Mouse (Mus musculus): ENCODE results near the gene Slc25a10.

Gene Slc25a10

DNA sequence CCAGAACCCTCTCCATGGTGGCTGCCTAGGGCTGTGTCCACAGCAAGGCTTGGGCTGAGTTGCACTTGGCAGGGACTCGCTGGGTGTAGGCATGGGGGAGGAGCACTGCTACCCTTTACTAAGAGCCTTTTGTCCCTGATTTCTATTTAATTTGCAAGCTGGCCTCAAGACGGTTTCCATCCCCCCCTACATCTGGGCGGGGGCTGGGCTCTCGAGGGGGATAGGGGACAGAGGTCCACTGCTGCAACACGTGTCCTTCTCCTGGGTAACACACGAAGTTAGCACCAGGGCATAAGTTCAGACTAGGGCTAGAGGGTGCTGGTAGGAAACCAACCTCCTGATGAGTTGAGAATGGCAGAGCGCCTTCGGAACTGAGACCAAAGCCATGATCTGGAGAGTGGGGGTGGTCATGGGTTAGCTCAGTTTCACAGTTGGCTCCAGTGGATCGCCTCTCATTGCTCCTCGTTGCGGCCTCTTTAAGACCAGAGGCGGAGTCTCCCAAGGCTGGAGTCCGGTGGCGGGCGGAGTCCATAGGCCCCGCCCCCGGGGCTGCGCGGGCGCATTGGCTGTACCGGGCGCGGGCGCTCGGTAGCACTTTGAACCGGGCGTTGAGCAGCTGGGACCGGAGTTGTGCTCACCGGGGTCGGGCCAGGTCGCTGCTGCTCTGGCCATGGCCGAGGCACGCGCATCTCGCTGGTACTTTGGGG, at the start of gene Slc25a10:
TSS of gene Slc25a10 (plus strand) at position 524 of the 707 bp plus-strand sequence.
- DNase-seq = peak; percentile 97

- DNase-seq = no peak
Observed at GRCm38 (mm10) chr11:120442344-120442743, 49.3 kb upstream of the Slc25a10 start, which contains the start of gene Tspan10. Gene Tspan10 (plus strand): TSS chr11:120442644.

GRCm38 (mm10) chr11:120442765-120443280, 48.8 kb upstream of the Slc25a10 start:
- DNase-seq = no peak

DNA sequence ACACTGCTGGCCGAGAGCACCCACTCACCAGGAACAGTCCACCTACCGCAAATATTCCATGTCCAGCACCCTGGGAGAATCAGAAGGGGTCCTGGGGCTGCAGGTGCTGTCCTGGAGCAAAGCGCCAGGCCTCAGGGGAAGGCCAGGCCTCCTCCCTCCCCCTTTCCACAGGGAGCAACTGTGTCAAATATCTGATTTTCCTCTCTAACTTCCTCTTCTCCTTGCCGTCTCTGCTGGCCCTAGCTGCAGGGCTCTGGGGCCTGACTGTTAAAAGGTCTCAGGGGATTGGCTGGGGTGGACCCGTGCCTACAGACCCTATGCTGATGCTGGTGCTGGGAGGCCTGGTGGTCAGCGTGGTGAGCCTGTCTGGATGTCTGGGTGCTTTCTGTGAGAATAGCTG, 47.5 kb upstream of the Slc25a10 start:
- DNase-seq = no peak

GRCm38 (mm10) chr11:120445475-120445874, 46.2 kb upstream of the Slc25a10 start:
- no peak for DNase-seq

DNA sequence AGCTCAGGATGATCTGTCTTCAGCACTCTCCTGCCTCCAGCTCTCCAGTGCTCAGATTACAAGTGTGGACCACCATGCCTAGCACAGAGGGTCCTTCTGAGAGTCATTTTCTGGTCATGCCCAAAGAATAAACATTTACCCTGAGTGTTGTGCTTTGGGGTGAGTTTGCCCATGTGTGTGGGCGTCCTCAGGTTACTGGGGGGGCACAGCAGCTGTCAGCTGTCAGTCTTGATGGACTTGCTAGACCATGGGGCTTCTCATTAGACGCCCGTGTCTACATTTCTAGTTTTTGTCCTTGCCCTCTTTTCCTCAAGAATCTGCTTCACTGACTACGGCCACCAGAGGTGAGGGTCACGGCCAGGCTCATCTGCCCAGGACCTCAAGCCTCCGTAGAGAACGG, 44.5 kb upstream of the Slc25a10 start:
- no peak for DNase-seq

DNA sequence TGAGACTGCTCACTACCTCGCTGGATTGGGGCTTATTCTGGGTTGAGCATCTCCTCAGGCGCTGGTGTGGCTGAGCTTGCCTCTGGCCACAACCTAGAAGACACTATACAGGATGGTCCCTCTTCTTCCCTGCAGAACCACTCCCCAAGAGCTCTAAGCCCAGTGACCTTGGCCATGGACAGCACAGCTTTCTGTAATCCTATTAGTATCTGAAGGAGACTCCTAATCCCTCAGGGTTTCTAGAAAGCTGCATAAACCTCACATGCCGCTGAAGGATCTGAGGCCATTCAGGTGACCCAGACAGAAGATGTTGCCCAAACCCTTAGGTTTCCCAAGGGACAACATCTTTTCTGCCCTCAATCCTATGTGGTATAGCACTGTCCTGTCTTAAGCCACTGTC, 39.4 kb upstream of the Slc25a10 start:
- DNase-seq = no peak

- DNase-seq = no peak
Observed at GRCm38 (mm10) chr11:120453306-120453705, 38.3 kb upstream of the Slc25a10 start, which contains the start of gene Pde6g. Gene Pde6g (minus strand): TSS chr11:120453500.

GRCm38 (mm10) chr11:120454965-120455364, 36.7 kb upstream of the Slc25a10 start:
- no peak for DNase-seq

- no peak for DNase-seq
Observed at GRCm38 (mm10) chr11:120455413-120455812, 36.2 kb upstream of the Slc25a10 start.

DNA sequence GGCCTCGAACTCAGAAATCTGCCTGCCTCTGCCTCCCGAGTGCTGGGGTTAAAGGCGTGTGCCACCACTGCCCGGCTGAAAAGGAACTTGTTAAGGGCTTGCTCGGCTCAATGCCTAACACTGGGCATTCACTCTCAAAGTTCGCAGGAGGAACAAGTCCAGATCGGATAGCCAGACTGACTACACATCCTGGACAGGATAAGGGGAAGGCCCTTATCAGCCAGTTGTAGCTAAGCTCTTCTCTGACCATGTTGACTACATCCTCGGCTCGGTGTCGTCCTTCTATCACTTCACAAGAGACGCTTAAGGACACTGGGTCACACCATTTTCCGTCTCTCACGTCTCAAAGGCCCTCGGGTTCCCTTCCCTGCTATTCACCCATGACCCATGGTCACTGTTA, 34.3 kb upstream of the Slc25a10 start:
- DNase-seq = no peak

- peak; percentile 75 for DNase-seq
Observed at GRCm38 (mm10) chr11:120457772-120458751, 33.6 kb upstream of the Slc25a10 start, which contains the start of the genes Oxld1 and Ccdc137. Gene Oxld1 (minus strand): TSS chr11:120458068. Gene Ccdc137 (plus strand): TSS chr11:120458115.

- DNase-seq = no peak
Observed at GRCm38 (mm10) chr11:120458847-120459597, 32.6 kb upstream of the Slc25a10 start.

DNA sequence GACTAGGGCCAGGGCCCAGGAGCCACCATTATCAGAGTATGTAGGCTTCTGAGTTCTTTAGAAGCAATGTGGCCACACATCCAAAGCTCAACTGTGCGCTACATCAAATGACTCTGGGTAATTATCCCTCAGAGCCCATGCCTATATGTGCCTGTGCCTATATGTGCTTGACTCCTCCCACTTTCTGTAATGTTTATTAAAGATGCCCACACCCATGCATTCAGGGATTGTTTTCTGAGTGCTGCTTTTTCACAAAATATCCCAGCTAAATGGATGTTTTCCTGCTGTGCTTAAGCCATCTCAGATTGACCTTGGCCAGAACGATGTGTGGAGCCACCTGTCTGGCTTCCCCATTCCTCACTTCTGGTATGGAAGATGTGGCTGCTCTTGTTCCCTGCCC, 28.1 kb upstream of the Slc25a10 start:
- no peak for DNase-seq

DNA sequence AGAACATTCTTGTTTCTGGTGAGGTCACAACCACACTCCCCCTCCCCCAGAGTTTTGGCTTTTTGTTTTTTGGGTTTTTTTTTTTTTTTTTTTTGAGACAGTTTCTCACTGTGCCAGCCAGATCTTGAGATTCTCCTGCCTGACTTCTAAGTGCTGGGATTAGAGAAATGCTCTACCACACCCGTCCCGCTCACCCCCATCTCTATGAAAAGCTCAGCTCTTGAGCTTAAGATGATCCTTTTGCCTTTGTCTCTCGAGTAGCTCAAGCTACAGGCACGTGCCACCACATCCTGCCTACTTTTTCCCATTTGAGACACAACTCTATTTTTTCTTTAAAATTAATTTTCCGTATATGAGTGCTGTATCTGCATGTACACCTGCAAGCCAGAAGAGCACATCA, 27.3 kb upstream of the Slc25a10 start:
- DNase-seq = no peak

DNA sequence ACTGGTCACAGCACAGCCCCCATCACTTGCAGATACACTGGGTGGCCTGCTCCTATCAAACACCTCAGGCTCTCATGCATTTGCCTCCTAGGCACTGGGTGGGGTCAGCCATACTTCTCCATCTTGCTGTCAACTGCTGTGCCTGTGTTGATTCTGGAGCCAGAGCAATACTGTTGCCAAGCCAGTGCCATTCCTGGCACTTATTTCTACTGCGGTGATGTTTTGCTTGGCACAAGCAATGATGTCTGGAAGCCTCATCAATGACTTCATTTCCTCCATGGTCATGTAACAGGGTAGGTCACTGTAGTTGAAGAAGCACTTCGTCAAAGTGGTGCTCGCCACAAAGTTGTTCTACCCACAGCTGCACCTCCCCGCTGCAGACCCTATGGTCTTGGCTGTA, 26.1 kb upstream of the Slc25a10 start:
- no peak for DNase-seq

GRCm38 (mm10) chr11:120467051-120467735, 24.4 kb upstream of the Slc25a10 start, which contains the start of gene Arl16:
Gene Arl16 (minus strand): TSS chr11:120467607.
- peak; percentile 96 for DNase-seq

DNA sequence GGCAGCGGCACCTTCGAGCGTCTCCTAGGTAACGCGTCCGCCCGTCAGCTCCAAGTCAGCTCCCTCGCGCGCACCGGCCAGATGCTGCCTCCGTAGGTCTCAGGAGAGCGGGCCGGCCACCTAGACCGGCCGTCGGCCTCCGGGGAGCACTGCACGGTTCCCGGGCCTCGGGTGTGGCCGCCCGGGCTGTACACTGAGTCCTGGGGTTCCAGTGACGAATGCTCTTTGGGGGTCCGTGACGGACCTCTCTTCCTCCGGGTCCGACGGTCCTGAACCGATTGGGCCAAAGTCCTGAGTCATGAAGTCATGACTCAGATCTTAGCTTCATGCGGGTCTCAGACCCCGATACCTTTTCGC, 23.9 kb upstream of the Slc25a10 start:
- DNase-seq = peak; percentile 33

GRCm38 (mm10) chr11:120472052-120472451, 19.6 kb upstream of the Slc25a10 start:
- peak; percentile 84 for DNase-seq

DNA sequence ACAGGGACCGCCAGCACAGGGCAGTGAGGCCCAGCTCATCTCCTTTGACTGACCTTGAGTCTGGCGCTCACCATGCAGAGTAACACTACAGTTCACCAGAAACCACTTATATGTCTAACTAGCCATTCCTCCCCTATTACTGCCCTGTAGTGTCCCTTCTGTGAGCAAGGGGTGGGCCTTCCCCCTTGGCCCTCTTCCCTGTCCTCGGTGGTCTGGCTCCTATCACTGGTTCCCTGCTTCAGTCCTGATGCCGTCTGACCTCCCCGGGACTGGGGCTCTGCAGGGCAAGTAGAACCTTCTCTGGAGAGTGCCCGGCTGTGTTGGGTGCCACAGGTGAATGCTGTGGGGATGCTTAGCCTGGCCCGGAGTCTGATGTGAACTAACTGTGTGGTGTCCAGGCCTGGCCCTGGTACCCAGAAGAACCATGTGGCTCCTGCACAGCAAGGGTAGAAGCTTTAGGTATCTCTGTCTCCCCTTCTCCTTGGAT, 8.1 kb upstream of the Slc25a10 start:
- DNase-seq = no peak

DNA sequence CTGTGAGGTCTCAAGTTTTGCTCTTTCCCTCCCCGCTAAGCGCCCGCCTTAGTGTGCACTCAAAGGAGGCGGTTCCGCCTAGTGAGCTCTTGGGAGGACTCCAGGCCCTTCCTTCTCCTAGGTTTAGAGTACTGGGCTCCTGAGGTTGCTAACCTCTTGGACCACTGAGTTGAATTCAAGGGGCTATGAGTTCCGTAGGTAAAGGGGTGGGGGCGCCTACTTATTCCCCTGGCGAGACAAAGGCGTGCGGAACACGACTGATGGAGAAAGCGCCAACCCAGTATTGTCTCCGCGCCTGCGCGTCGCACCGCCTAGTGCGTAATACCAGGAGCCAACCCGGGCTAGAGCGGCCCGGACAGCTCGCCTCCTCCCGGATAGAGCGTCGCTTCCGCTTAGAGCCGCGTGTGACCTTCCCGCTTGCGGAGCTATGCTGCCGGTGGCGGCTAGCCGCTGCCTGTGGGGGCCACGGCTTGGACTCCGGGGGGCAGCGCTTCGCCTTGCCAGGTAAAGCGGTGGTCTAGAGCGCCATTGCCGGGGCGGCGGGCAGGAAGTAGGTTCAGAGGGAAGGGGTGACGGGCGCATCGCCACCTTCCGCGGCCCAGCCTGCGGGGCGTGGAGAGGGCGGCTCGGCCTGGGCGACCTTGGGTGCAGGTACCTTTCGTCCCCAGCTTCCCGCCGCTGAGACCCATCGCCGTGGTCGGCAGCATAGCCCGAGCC, 7.2 kb upstream of the Slc25a10 start, which contains the start of gene Mrpl12:
TSS of gene Mrpl12 (plus strand) at position 349 of the 717 bp plus-strand sequence.
- DNase-seq = peak; percentile 92

Measured in kidney, adult 9 months (tissue).